Mouse (Mus musculus): Measurements from ENCODE around the gene Unk.

GRCm38 (mm10) chr11:115982472-115982871, 47.6 kb upstream of the Unk start:
- TF ChIP-seq CTCF (IDR thresholded peaks at IDR 0.05; ENCODE audit: low read depth, low read length) (no peak), POLR2A (IDR thresholded peaks at IDR 0.05; ENCODE audit: insufficient read depth, low read length) (no peak), EP300 (IDR thresholded peaks at IDR 0.05; ENCODE audit: insufficient read depth, low read depth, low read length) (no peak)
